Mouse (Mus musculus) macrophage (primary cell): Measurements from ENCODE around the gene Gm12185. TPM values are rescaled to one million over a fixed set of nuclear protein-coding genes. Genes with fewer than 3 reads are reported as not detected.
"Not testable (repeated sequence)": the region's sequence is repeated elsewhere in the genome, so short reads cannot be mapped to it uniquely, and the experiment has no call there.

Source experiments
- H3K27ac ChIP-seq: fragments of 350-480 bp; formaldehyde crosslinking; 2 replicates; pipeline ENCODE4 v1.9.0; 2021
- H3K36me3 ChIP-seq: fragments of 350-480 bp; formaldehyde crosslinking; 2 replicates; pipeline ENCODE4 v1.9.0; 2021; ENCODE audit errors: inconsistent target
- H3K4me3 ChIP-seq: fragments of 350-480 bp; formaldehyde crosslinking; 2 replicates; pipeline ENCODE4 v1.9.0; 2021; ENCODE audit errors: inconsistent target
- H3K79me2 ChIP-seq: fragments of 350-480 bp; formaldehyde crosslinking; 2 replicates; pipeline ENCODE4 v1.9.0; 2021; ENCODE audit errors: inconsistent target
- WGBS: methylation state at CpG from one replicate; pipeline ENCODE4 v1.1.7; 2026; ENCODE audit warnings: inconsistent platforms; ENCODE audit not compliant: missing documents; 5-methylcytosine and 5-hydroxymethylcytosine counted together
- polyA plus RNA-seq: library from polyadenylated mRNA; stranded (reverse); fragments of 250-400 nt; gene quantifications from 3 replicates; pipeline ENCODE4 v1.2.4, GENCODE M21; 2018; ENCODE audit warnings: inconsistent platforms

Gm12185 gene
- polyA plus RNA-seq, 1 experiment from 2014 or later, result 0.77 TPM

DNA sequence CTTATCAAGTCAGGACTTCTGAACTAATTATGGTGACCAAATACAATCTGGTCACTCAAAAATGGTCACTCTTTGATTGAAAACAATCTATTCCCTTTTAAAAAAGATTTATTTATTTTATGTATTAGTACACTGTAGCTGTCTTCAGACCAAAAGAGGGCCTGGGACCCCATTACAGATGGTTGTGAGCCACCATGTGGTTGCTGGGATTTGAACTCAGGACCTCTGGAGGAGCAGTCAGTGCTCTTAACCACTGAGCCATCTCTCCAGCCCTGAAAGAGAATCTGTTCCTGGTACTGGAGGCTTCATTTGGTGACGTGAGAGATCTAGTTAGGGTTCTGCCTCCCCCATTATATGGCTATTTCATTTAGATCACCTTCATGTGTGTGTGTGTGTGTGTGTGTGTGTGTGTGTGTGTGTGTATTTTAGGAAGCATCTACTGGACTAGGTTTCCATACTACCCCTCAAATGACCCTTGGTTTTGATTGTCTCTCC lies 116.6 kb downstream of the Gm12185 start:
- peaks cover 21% of the 10 kb centered on the region for H3K79me2 ChIP-seq
- H3K36me3 ChIP-seq, H3K4me3 ChIP-seq, H3K27ac ChIP-seq: not testable (repeated sequence)
- 100% methylated on average over 1 of the region's 1 CpGs for WGBS

GRCm38 (mm10) chr11:48874465-48874864 lies 117.6 kb downstream of the Gm12185 start:
- Histone ChIP-seq H3K27ac (no peak overlapping the region), H3K4me3 (no peak overlapping the region), H3K79me2 (peaks cover 30% of the 10 kb centered on the region), H3K36me3 (no peaks in the 10 kb centered on the region)
- WGBS, result 6% methylated on average over 4 of the region's 4 CpGs

DNA sequence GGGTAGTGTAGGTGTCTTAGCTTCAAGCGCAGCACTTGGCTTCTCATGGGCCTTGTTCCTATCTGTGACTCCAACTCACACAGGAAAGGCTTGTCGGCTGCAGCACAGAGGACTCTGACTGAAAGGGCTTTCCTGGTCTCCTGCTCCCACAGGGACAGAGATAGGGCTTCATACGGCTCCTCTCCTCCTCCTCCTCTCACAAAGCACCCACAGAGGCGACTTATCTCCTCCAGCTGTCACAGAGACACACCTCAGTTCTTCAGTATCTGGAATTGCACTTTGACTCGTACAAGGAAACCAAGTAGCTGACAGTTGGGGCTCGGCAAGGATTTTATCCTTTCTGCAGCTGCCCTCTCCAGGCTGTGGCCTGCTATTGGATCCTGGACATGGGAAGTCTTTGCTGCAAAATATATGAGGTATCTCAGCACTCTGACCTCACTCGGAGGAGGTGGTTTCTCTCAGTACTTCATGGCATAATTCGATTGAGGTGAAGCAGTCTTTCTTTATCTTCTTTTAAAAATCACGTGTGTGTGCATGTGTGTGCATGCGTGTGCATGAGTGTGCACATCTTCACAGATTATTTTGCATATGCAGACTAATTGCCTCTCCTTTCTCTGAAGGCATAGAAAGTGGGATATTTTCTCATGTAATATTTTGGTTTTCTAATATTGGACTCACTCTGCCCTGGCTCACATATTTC lies 118.3 kb downstream of the Gm12185 start:
- Histone ChIP-seq H3K79me2 (peaks cover 38% of the 10 kb centered on the region), H3K4me3 (no peak overlapping the region), H3K36me3 (0 out of 2 replicates have a peak, but pooled peaks cover under 1% of the 10 kb centered on the region), H3K27ac (peak overlapping the region; percentile 97)
- 80% methylated on average over 10 of the region's 10 CpGs for WGBS

DNA sequence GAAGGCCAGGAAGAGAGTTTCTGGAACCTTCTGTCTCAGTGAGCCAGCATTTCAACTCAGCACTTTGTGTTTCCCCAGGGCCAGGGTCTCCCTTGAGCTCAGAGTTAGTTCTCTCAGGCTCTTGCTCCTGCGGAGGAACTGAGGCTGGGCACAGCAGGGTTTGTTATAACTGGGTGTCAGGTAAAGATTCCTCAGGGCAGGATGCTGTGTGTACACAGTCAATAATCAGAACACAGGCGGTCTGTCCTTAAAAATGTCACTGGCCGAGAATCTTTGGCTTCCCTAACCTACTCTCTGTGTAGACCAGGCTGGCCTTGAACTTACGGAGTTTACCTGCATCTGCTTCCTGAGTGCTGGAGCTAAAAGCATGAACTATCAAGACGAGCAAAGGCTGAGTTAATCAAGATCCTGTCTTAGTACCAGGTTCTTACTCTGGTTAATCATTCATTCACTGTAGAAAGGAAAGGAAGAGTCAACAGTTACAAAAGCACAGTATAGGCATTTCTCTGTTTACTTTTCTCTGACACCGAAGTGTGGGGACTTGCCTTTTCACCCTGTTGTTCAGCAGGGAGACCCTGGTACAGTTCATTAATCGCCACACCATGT lies 119.2 kb downstream of the Gm12185 start:
- WGBS, result 58% methylated on average over 7 of the region's 7 CpGs
- Histone ChIP-seq H3K27ac (peak overlapping the region; percentile 97), H3K36me3 (peaks cover 6% of the 10 kb centered on the region), H3K79me2 (peaks cover 47% of the 10 kb centered on the region), H3K4me3 (peak overlapping the region; percentile 60; the same call in 1 of the 2 replicates)

GRCm38 (mm10) chr11:48871817-48872541 lies 120.0 kb downstream of the Gm12185 start:
- Histone ChIP-seq H3K79me2 (peaks cover 55% of the 10 kb centered on the region), H3K36me3 (peaks cover 14% of the 10 kb centered on the region), H3K4me3 (peak overlapping the region; percentile 60), H3K27ac (peak overlapping the region; percentile 97)
- 1% methylated on average over 17 of the region's 17 CpGs for WGBS

DNA sequence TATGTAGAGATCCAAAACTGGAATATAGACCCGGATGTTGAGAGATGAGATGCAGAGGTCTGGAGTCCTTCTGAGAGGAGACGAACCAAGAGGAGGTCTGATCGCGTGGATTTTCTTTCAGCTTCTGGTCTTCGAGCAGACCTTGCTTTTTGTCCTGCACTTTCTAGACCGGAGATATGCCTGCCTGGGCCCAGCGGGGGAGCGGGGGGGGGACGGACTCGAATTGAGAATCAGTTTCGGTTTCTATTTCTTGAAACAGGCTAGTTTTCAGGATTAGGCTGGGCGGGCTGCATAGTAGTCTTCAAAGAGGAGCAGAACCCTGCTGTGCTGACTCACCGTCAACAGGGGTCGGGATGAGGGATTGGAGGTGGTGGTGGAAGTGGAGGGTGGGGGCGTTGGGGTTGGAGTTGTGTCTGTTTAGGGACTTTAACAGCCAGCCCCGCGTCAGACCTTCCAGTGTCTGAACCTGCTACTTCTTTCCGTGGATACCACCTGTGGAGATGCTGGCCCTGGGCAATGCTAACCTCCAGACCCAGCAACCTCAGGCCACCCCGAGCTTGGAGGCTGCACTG lies 120.7 kb downstream of the Gm12185 start, which contains the start of gene Irgm1:
Gene Irgm1, minus strand, starts transcription at position 483 of the 572 bp plus-strand sequence.
- Histone ChIP-seq H3K4me3 (peak within 1 kb of the TSS; percentile 60), H3K36me3 (peaks cover 21% of the 10 kb centered on the region), H3K79me2 (peaks cover 62% of the 10 kb centered on the region), H3K27ac (peak within 1 kb of the TSS; percentile 97)
- 1% methylated on average over 19 of the region's 19 CpGs for WGBS

GRCm38 (mm10) chr11:48870781-48871180 lies 121.2 kb downstream of the Gm12185 start:
- Histone ChIP-seq H3K79me2 (peaks cover 67% of the 10 kb centered on the region), H3K27ac (peak overlapping the region; percentile 97), H3K4me3 (peak overlapping the region; percentile 60), H3K36me3 (peaks cover 26% of the 10 kb centered on the region)
- 0% methylated on average over 7 of the region's 7 CpGs for WGBS

- peak overlapping the region; percentile 97 for H3K27ac ChIP-seq
- WGBS, result 6% methylated on average over 7 of the region's 7 CpGs
Observed at GRCm38 (mm10) chr11:48869380-48870110, 122.5 kb downstream of the Gm12185 start.

DNA sequence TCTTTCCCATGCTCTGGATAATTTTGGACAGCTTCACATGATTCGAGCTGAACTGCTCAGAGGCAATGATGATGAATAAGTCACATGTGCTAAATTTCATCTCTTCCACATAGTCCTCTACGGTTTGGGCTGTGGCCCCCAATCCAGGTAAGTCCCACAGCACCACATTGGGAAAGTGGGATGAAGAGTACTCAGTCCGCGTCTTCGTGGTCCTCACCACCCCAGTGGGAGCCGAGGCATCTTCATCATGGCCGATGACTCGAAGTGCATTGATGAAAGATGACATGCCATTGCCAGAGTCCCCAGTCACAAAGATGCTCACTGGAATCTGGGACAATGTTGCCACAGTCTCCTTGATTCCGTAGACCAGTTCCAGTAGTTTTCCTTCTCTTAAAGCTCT lies 125.5 kb downstream of the Gm12185 start:
- H3K4me3 ChIP-seq, result no peak overlapping the region
- peaks cover 41% of the 10 kb centered on the region for H3K36me3 ChIP-seq
- peaks cover 59% of the 10 kb centered on the region for H3K79me2 ChIP-seq
- WGBS, result 94% methylated on average over 9 of the region's 9 CpGs
- no peak overlapping the region for H3K27ac ChIP-seq

More at GRCm38 (mm10) chr11:48869380-48870110, 122.5 kb downstream of the Gm12185 start:
- H3K79me2 ChIP-seq, result peaks cover 71% of the 10 kb centered on the region
- peaks cover 39% of the 10 kb centered on the region for H3K36me3 ChIP-seq
- peak overlapping the region; percentile 60 for H3K4me3 ChIP-seq

- H3K27ac ChIP-seq, result no peak overlapping the region
- H3K36me3 ChIP-seq, result peaks cover 41% of the 10 kb centered on the region
- H3K79me2 ChIP-seq, result peaks cover 34% of the 10 kb centered on the region
- 66% methylated on average over 3 of the region's 3 CpGs for WGBS
- no peak overlapping the region for H3K4me3 ChIP-seq
Observed at GRCm38 (mm10) chr11:48863808-48864207, 128.2 kb downstream of the Gm12185 start.

DNA sequence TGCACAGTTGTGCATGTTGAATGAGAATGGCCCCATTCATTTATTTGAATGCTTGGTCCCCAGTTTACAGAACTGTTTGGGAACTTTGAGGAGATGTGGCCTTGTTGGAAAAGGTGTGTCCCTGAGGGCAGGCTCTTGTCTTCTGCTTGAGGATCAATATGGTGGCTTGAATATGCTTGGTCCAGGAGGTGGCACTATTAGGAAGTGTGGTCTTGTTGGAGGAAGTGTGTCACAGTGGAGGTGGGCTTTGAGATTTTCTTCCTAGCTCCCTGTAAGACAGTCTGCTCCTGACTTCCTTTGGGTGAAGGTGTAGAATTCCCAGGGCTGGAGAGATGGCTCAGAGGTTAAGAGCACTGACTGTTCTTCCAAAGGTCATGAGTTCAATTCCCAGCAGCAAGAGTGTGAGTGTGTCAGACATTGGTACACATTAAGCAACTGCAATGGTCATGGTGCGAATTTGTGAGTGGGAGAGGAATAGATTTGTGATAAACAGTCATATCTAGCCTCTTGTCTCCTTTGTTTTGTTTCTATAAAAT lies 129.2 kb downstream of the Gm12185 start:
- peaks cover 35% of the 10 kb centered on the region for H3K36me3 ChIP-seq
- no peak overlapping the region for H3K4me3 ChIP-seq
- 92% methylated on average over 1 of the region's 1 CpGs for WGBS
- H3K79me2 ChIP-seq, result peaks cover 25% of the 10 kb centered on the region
- H3K27ac ChIP-seq, result no peak overlapping the region

GRCm38 (mm10) chr11:48859014-48859413 lies 133.0 kb downstream of the Gm12185 start:
- no peak overlapping the region for H3K27ac ChIP-seq
- no peak overlapping the region for H3K4me3 ChIP-seq
- 0% methylated on average over 6 of the region's 6 CpGs for WGBS
- H3K79me2 ChIP-seq, result no peaks in the 10 kb centered on the region
- no peaks in the 10 kb centered on the region for H3K36me3 ChIP-seq
